Mouse (Mus musculus) spleen, adult 2 months (tissue): Measurements from ENCODE around the gene Coro1c.

Experiments used
- CTCF ChIP-seq: fragments of 200-500 bp; IDR thresholded peaks from 2 replicates; pipeline ENCODE4 v1.5.1; 2011; ENCODE audit warnings: mild to moderate bottlenecking, inconsistent platforms; ENCODE audit not compliant: insufficient read depth, insufficient read length, insufficient replicate concordance; ENCODE audit errors: extremely low read depth
- POLR2A ChIP-seq: fragments of 200-500 bp; IDR thresholded peaks from 2 replicates; pipeline ENCODE4 v1.6.1; 2011; ENCODE audit warnings: low read depth, low read length, inconsistent platforms

GRCm38 (mm10) chr5:113910705-113911104 lies 2.1 kb upstream of the Coro1c start:
- no peak for TF ChIP-seq CTCF
- TF ChIP-seq POLR2A: no peak
